Mouse (Mus musculus): ENCODE measurements around the gene Acvrl1.

The Acvrl1 gene

GRCm38 (mm10) chr15:101128181-101129089 lies at the start of gene Acvrl1:
Gene Acvrl1 (plus strand): TSS chr15:101128522.
- DNase-seq (ENCODE audit: low spot score): no peak

- peak; percentile 45 for DNase-seq (ENCODE audit: low spot score)
These were observed 49.6 kb upstream of the Acvrl1 start for GRCm38 (mm10) chr15:101078731-101079156.

GRCm38 (mm10) chr15:101080031-101080520 lies 48.2 kb upstream of the Acvrl1 start:
- no peak for DNase-seq (ENCODE audit: low spot score)

- DNase-seq (ENCODE audit: low spot score): no peak
These were observed 47.2 kb upstream of the Acvrl1 start for GRCm38 (mm10) chr15:101081035-101081548.

GRCm38 (mm10) chr15:101082236-101082635 lies 46.1 kb upstream of the Acvrl1 start:
- DNase-seq (ENCODE audit: low spot score): no peak

GRCm38 (mm10) chr15:101084499-101084898 lies 43.8 kb upstream of the Acvrl1 start:
- DNase-seq (ENCODE audit: low spot score): no peak

- DNase-seq (ENCODE audit: low spot score): no peak
These were observed 41.9 kb upstream of the Acvrl1 start for GRCm38 (mm10) chr15:101086451-101086850.

- no peak for DNase-seq (ENCODE audit: low spot score)
These were observed 41.4 kb upstream of the Acvrl1 start for GRCm38 (mm10) chr15:101086956-101087355.

- no peak for DNase-seq (ENCODE audit: low spot score)
These were observed 40.0 kb upstream of the Acvrl1 start for GRCm38 (mm10) chr15:101088291-101088690.

- no peak for DNase-seq (ENCODE audit: low spot score)
These were observed 36.8 kb upstream of the Acvrl1 start for GRCm38 (mm10) chr15:101091551-101091950.

GRCm38 (mm10) chr15:101092121-101092828 lies 36.0 kb upstream of the Acvrl1 start:
- no peak for DNase-seq (ENCODE audit: low spot score)

GRCm38 (mm10) chr15:101092829-101093648 lies 35.3 kb upstream of the Acvrl1 start:
- no peak for DNase-seq (ENCODE audit: low spot score)

GRCm38 (mm10) chr15:101093988-101094387 lies 34.3 kb upstream of the Acvrl1 start:
- DNase-seq (ENCODE audit: low spot score): no peak

GRCm38 (mm10) chr15:101094979-101095378 lies 33.3 kb upstream of the Acvrl1 start:
- DNase-seq (ENCODE audit: low spot score): no peak

GRCm38 (mm10) chr15:101095392-101095791 lies 32.9 kb upstream of the Acvrl1 start:
- DNase-seq (ENCODE audit: low spot score): no peak

GRCm38 (mm10) chr15:101097985-101098651 lies 30.2 kb upstream of the Acvrl1 start:
- DNase-seq (ENCODE audit: low spot score): no peak

GRCm38 (mm10) chr15:101100996-101101395 lies 27.3 kb upstream of the Acvrl1 start:
- DNase-seq (ENCODE audit: low spot score): no peak

GRCm38 (mm10) chr15:101103605-101104304 lies 24.6 kb upstream of the Acvrl1 start:
- DNase-seq (ENCODE audit: low spot score): no peak

GRCm38 (mm10) chr15:101105496-101105994 lies 22.8 kb upstream of the Acvrl1 start:
- DNase-seq (ENCODE audit: low spot score): peak; percentile 52

GRCm38 (mm10) chr15:101106011-101106410 lies 22.3 kb upstream of the Acvrl1 start:
- DNase-seq (ENCODE audit: low spot score): no peak

All from urinary bladder, postnatal 10 days (tissue).